Mouse (Mus musculus) testis, adult 2 months (tissue): ENCODE data around the gene Sipa1l1. TPM values are rescaled to one million over a fixed set of nuclear protein-coding genes. Genes with fewer than 3 reads are reported as not detected.

ENCODE experiments used
- H3K27ac ChIP-seq: fragments of 200-500 bp; 2 replicates; pipeline ENCODE4 v1.5.1; 2012; ENCODE audit warnings: low read depth, low read length; ENCODE audit not compliant: control insufficient read depth, insufficient read depth
- H3K27me3 ChIP-seq: fragments of 200-500 bp; 2 replicates; pipeline ENCODE4 v1.6.1; 2012; ENCODE audit warnings: mild to moderate bottlenecking, low read length, moderate library complexity; ENCODE audit not compliant: control insufficient read depth, insufficient read depth
- H3K36me3 ChIP-seq: fragments of 200-500 bp; 2 replicates; pipeline ENCODE4 v1.6.1; 2012; ENCODE audit warnings: mild to moderate bottlenecking, low read length; ENCODE audit not compliant: control insufficient read depth, insufficient read depth
- H3K4me1 ChIP-seq: fragments of 200-500 bp; 2 replicates; pipeline ENCODE4 v1.6.1; 2012; ENCODE audit warnings: low read length; ENCODE audit not compliant: control insufficient read depth, insufficient read depth
- H3K4me3 ChIP-seq: fragments of 200-500 bp; 2 replicates; pipeline ENCODE4 v1.5.1; 2012; ENCODE audit warnings: low read depth, mild to moderate bottlenecking, low read length, moderate library complexity, mixed read lengths; ENCODE audit not compliant: control insufficient read depth
- CTCF ChIP-seq: fragments of 200-500 bp; IDR thresholded peaks from 2 replicates; pipeline ENCODE4 v1.5.1; 2012; ENCODE audit warnings: low read depth, mild to moderate bottlenecking, inconsistent platforms, low read length, moderate library complexity; ENCODE audit not compliant: control insufficient read depth, insufficient read depth, insufficient replicate concordance
- POLR2A ChIP-seq: fragments of 200-500 bp; IDR thresholded peaks from 2 replicates; pipeline ENCODE4 v1.6.1; 2012; ENCODE audit warnings: low read depth, mild to moderate bottlenecking, inconsistent platforms, low read length, moderate library complexity; ENCODE audit not compliant: control insufficient read depth
- polyA plus RNA-seq: library from polyadenylated mRNA; depleted of rRNA; stranded (reverse); fragments of >200 nt; gene quantifications from 2 replicates; pipeline ENCODE4 v1.2.3, GENCODE M21; 2012

Sipa1l1 gene
- polyA plus RNA-seq, 1 experiment = 19.5 TPM

GRCm38 (mm10) chr12:82225751-82226228 is 56.7 kb downstream of the Sipa1l1 start:
- no peaks in the 10 kb centered on the region for H3K36me3 ChIP-seq
- TF ChIP-seq POLR2A (no peak), CTCF (no peak)
- no peaks in the 10 kb centered on the region for H3K27me3 ChIP-seq
- no peak overlapping the region for H3K4me3 ChIP-seq
- H3K27ac ChIP-seq = no peak overlapping the region
- no peaks in the 10 kb centered on the region for H3K4me1 ChIP-seq

GRCm38 (mm10) chr12:82226311-82227066 is 57.4 kb downstream of the Sipa1l1 start:
- H3K4me3 ChIP-seq = no peak overlapping the region
- TF ChIP-seq POLR2A (no peak), CTCF (no peak)
- H3K4me1 ChIP-seq = no peaks in the 10 kb centered on the region
- H3K27ac ChIP-seq = no peak overlapping the region
- no peaks in the 10 kb centered on the region for H3K27me3 ChIP-seq
- H3K36me3 ChIP-seq = no peaks in the 10 kb centered on the region

DNA sequence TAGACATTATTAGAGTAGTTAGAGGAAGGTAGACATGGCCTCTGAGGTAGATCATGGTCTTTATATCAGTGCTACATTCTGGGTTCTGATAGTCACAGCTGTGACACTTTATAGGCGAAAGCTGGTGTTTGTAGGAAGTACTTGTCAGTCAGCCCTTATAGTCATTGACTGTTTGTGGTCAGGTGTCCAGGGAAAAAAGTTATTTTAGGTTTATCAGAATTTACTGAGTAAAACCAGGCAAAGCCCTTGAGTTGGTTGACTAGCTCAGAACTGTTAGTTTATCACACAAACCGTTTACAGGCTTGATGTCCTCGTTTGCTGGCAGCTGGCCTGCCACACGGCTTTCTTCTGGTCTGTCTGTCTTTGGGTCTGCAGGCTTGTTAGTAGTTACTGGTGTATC is 61.0 kb downstream of the Sipa1l1 start:
- Histone ChIP-seq H3K4me3 (no peak overlapping the region), H3K36me3 (no peaks in the 10 kb centered on the region), H3K27me3 (no peaks in the 10 kb centered on the region), H3K27ac (no peak overlapping the region), H3K4me1 (peaks cover 2% of the 10 kb centered on the region)
- TF ChIP-seq CTCF (no peak), POLR2A (no peak)

DNA sequence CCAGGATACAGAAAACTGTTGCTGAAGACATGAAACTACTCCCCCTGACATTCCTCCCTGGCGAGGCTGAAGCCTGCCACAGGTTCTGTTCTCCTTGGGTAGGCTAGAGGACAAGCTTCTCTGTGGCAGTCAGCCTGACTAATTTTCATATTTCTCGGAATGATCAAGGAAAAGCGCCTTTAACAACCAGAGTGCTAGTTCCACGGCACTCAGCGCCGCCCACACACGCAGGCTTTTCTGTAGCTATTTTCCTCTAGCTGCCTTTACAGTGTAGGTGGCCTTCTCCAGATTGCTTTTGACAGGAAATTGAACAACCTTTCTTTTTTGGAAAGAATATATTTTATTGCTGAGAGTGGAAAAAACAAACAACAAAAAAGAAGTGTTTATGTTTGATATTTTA is 62.1 kb downstream of the Sipa1l1 start:
- TF ChIP-seq CTCF (no peak), POLR2A (no peak)
- Histone ChIP-seq H3K27me3 (no peaks in the 10 kb centered on the region), H3K36me3 (no peaks in the 10 kb centered on the region), H3K4me3 (no peak overlapping the region), H3K27ac (no peak overlapping the region), H3K4me1 (peaks cover 2% of the 10 kb centered on the region)

DNA sequence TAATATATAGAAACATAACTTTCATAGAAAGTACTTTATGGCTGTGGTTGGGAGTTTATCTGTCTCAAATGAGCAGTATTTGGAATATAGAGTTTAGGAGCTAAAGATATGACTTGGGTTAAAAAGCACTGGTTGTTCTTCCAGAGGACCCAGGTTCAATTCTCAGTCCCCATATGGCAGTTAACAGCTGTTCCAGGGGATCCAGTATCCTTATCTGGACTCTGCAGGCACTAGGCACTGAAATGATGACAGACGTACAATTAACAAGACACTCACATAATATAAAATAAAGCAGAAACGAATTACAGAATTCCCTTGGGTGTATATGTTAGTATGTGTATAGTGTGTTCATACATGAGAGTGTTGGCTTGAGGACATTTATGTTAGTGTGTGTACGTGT is 64.1 kb downstream of the Sipa1l1 start:
- Histone ChIP-seq H3K36me3 (no peaks in the 10 kb centered on the region), H3K4me1 (peaks cover 2% of the 10 kb centered on the region), H3K27me3 (no peaks in the 10 kb centered on the region), H3K27ac (no peak overlapping the region), H3K4me3 (no peak overlapping the region)
- TF ChIP-seq POLR2A = no peak
- no peak for TF ChIP-seq CTCF

- Histone ChIP-seq H3K27me3 (no peaks in the 10 kb centered on the region), H3K4me1 (peaks cover 2% of the 10 kb centered on the region), H3K36me3 (no peaks in the 10 kb centered on the region), H3K27ac (no peak overlapping the region), H3K4me3 (peak overlapping the region; percentile 7; the same call in 1 of the 2 replicates)
- no peak for TF ChIP-seq CTCF
- TF ChIP-seq POLR2A = no peak
Measured at GRCm38 (mm10) chr12:82234463-82235223, 65.5 kb downstream of the Sipa1l1 start.

GRCm38 (mm10) chr12:82237095-82237494 is 68.0 kb downstream of the Sipa1l1 start:
- no peaks in the 10 kb centered on the region for H3K36me3 ChIP-seq

More at GRCm38 (mm10) chr12:82237095-82237494, 68.0 kb downstream of the Sipa1l1 start:
- TF ChIP-seq POLR2A = no peak
- no peak for TF ChIP-seq CTCF
- peaks cover 2% of the 10 kb centered on the region for H3K4me1 ChIP-seq
- no peaks in the 10 kb centered on the region for H3K27me3 ChIP-seq
- H3K4me3 ChIP-seq = no peak overlapping the region
- no peak overlapping the region for H3K27ac ChIP-seq
